Mouse (Mus musculus): ENCODE data around the gene Igsf3. TPM values are rescaled to one million over a fixed set of nuclear protein-coding genes. Genes with fewer than 3 reads are reported as not detected.

Igsf3 gene
- polyA plus RNA-seq, 2 experiments: 1.3 to 3.2 TPM

DNA sequence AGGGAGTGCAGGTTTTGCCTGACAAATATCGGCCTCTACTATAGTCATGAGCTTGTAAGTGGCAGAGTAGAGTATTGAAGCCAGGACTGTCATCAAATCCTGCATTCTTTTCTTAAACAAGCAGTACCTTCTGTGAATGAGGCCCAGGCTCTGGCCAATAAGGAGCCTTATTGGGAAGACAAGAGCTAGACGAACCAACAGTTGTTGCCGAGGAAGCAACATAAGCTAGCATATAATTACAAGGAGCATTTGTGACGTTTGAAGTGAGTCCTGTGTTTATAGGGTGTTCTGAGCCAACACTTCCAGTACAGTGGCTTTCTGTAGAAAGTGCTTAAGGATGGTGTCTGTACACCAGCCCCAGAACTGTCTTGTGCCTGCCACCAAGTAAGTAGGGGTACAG, 5.9 kb downstream of the Igsf3 start:
- Histone ChIP-seq H3K4me2 (ENCODE audit: low read depth) (no peak overlapping the region), H3K9ac (replicated peaks) (no peak overlapping the region), H3K27ac (no peak overlapping the region), H3K4me1 (replicated peaks; ENCODE audit: control insufficient read depth in 2 of 2, insufficient read depth in 2 of 2, low read length in 1 of 2) (peaks cover 0 to 18% of the 10 kb centered on the region in 2 experiments; a peak in 2 of 4 replicates), H3K4me3 (ENCODE audit: insufficient read depth in 1 of 2, low read depth in 2 of 2, low read length in 2 of 2) (no peak overlapping the region), H3K27me3 (ENCODE audit: control insufficient read depth, insufficient read depth, low read length) (no peaks in the 10 kb centered on the region), H3K36me3 (replicated peaks; ENCODE audit: control insufficient read depth, insufficient read depth, low read depth) (no peaks in the 10 kb centered on the region), H3K9me3 (ENCODE audit: control insufficient read depth, low read length) (no peaks in the 10 kb centered on the region)
- DNase-seq (ENCODE audit: low read depth in 3 of 3, low spot score in 3 of 3) (no peak), ATAC-seq (ENCODE audit: insufficient read depth) (no peak)
- WGBS (ENCODE audit: insufficient replicate concordance): 70% methylated on average over 4 of the region's 4 CpGs
- no peak for TF ChIP-seq EP300 (IDR thresholded peaks at IDR 0.05; ENCODE audit: low read depth)
- no peak for TF ChIP-seq CTCF (IDR thresholded peaks at IDR 0.05; ENCODE audit: low read depth)

GRCm38 (mm10) chr3:101386430-101387016, 9.6 kb downstream of the Igsf3 start:
- WGBS (ENCODE audit: insufficient replicate concordance): 56% methylated on average over 8 of the region's 8 CpGs
- H3K27me3 ChIP-seq (ENCODE audit: control insufficient read depth, insufficient read depth, low read length): no peaks in the 10 kb centered on the region
- H3K27ac ChIP-seq: no peak overlapping the region
- H3K4me1 ChIP-seq (replicated peaks; ENCODE audit: control insufficient read depth in 2 of 2, insufficient read depth in 2 of 2, low read length in 1 of 2): 0 out of 4 replicates have a peak, but pooled peaks cover 0 to 2% of the 10 kb centered on the region in 2 experiments
- H3K36me3 ChIP-seq (replicated peaks; ENCODE audit: control insufficient read depth, insufficient read depth, low read depth): no peaks in the 10 kb centered on the region
- TF ChIP-seq EP300 (IDR thresholded peaks at IDR 0.05; ENCODE audit: low read depth) (no peak), CTCF (IDR thresholded peaks at IDR 0.05; ENCODE audit: low read depth) (no peak)
- H3K4me3 ChIP-seq (ENCODE audit: insufficient read depth in 1 of 2, low read depth in 2 of 2, low read length in 2 of 2): no peak overlapping the region
- no peak for ATAC-seq (ENCODE audit: insufficient read depth)
- H3K9ac ChIP-seq (replicated peaks): no peak overlapping the region
- no peaks in the 10 kb centered on the region for H3K9me3 ChIP-seq (ENCODE audit: control insufficient read depth, low read length)
- no peak for DNase-seq (ENCODE audit: low read depth in 3 of 3, low spot score in 3 of 3)
- H3K4me2 ChIP-seq (ENCODE audit: low read depth): no peak overlapping the region

DNA sequence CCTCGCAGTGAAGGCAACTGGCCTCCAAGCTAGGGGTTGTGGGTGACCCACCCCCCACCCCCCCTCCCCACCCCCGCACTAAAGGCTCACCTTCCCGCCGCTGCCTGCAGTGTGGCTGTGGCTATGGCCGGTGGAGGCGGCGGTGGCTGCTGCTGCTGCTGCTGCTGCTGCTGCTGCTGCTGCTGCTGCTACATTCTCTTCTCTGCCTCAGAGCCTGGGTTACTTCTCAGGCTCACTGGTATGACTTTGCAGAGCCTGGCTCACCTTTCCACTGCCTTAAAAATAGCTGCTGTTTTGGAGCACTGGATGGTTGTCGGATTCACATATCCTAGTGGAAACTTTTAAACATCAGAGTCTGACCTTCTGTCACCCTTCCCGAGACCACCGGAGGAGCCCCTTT, 11.0 kb downstream of the Igsf3 start:
- Histone ChIP-seq H3K4me2 (ENCODE audit: low read depth) (no peak overlapping the region), H3K4me3 (ENCODE audit: insufficient read depth in 1 of 2, low read depth in 2 of 2, low read length in 2 of 2) (no peak overlapping the region)
- 27% methylated on average over 10 of the region's 10 CpGs for whole genome bisulfite sequencing (ENCODE audit: insufficient replicate concordance)

DNA sequence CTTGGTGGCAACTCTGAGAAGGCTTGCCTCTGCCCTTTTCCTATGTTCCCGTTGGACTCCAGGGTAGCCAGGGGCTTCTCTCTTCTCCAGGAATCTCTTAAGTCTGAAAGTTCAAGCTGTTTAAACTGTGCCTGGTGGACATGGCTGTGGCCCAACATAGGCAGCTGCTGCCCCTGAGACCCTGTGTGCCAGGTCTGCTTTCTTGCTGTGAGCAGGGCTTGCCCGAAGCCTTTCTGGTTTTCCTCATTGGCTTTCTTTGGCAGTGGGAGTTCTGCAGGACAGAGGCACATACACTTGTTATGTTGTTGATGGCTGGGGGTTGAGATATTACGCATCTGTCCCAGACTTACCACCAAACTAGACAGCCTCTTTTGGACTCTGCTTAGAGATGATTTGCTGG, 12.7 kb downstream of the Igsf3 start:
- WGBS (ENCODE audit: insufficient replicate concordance): 82% methylated on average over 3 of the region's 3 CpGs
- TF ChIP-seq EP300 (IDR thresholded peaks at IDR 0.05; ENCODE audit: low read depth) (no peak), CTCF (IDR thresholded peaks at IDR 0.05; ENCODE audit: low read depth) (no peak)

More for the DNA sequence above, 11.0 kb downstream of the Igsf3 start:
- TF ChIP-seq CTCF (IDR thresholded peaks at IDR 0.05; ENCODE audit: low read depth): no peak
- no peak for TF ChIP-seq EP300 (IDR thresholded peaks at IDR 0.05; ENCODE audit: low read depth)
- DNase-seq (ENCODE audit: low read depth in 3 of 3, low spot score in 3 of 3) (no peak), ATAC-seq (ENCODE audit: insufficient read depth) (no peak)
- Histone ChIP-seq H3K9ac (replicated peaks) (no peak overlapping the region), H3K36me3 (replicated peaks; ENCODE audit: control insufficient read depth, insufficient read depth, low read depth) (no peaks in the 10 kb centered on the region), H3K9me3 (ENCODE audit: control insufficient read depth, low read length) (no peaks in the 10 kb centered on the region), H3K4me1 (replicated peaks; ENCODE audit: control insufficient read depth in 2 of 2, insufficient read depth in 2 of 2, low read length in 1 of 2) (0 out of 4 replicates have a peak, but pooled peaks cover 0 to 2% of the 10 kb centered on the region in 2 experiments), H3K27me3 (ENCODE audit: control insufficient read depth, insufficient read depth, low read length) (no peaks in the 10 kb centered on the region), H3K27ac (no peak overlapping the region)

DNA sequence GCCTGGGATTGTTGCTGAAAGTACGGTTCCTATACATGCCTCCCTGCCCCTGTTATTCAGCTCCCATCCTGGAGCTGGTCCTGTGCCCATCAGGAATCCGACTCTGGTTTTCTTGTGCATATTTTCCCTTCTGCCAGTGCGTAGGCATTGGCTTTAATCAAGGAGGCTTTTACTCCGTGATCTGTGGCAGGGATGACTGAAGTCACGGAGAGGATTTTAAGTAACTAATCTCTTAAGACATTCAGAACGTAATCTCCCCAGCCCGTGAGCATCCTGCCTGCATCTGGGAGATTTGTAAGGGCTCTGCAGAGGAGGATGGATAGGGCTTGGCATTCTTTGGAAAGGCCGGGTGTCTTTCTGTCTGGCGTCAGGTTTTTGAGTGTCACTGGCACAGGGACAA, 13.6 kb downstream of the Igsf3 start:
- Histone ChIP-seq H3K4me3 (ENCODE audit: insufficient read depth in 1 of 2, low read depth in 2 of 2, low read length in 2 of 2) (no peak overlapping the region), H3K36me3 (replicated peaks; ENCODE audit: control insufficient read depth, insufficient read depth, low read depth) (no peaks in the 10 kb centered on the region), H3K4me2 (ENCODE audit: low read depth) (no peak overlapping the region), H3K27ac (no peak overlapping the region), H3K27me3 (ENCODE audit: control insufficient read depth, insufficient read depth, low read length) (no peaks in the 10 kb centered on the region), H3K4me1 (replicated peaks; ENCODE audit: control insufficient read depth in 2 of 2, insufficient read depth in 2 of 2, low read length in 1 of 2) (0 out of 4 replicates have a peak, but pooled peaks cover 0 to 2% of the 10 kb centered on the region in 2 experiments), H3K9me3 (ENCODE audit: control insufficient read depth, low read length) (no peaks in the 10 kb centered on the region), H3K9ac (replicated peaks) (no peak overlapping the region)
- no peak for ATAC-seq (ENCODE audit: insufficient read depth)
- no peak for DNase-seq (ENCODE audit: low read depth in 3 of 3, low spot score in 3 of 3)
- WGBS (ENCODE audit: insufficient replicate concordance): 66% methylated on average over 9 of the region's 9 CpGs
- TF ChIP-seq EP300 (IDR thresholded peaks at IDR 0.05; ENCODE audit: low read depth) (no peak), CTCF (IDR thresholded peaks at IDR 0.05; ENCODE audit: low read depth) (no peak)

More for the DNA sequence above, 12.7 kb downstream of the Igsf3 start:
- no peak overlapping the region for H3K4me2 ChIP-seq (ENCODE audit: low read depth)
- no peak overlapping the region for H3K4me3 ChIP-seq (ENCODE audit: insufficient read depth in 1 of 2, low read depth in 2 of 2, low read length in 2 of 2)
- ATAC-seq (ENCODE audit: insufficient read depth) (no peak), DNase-seq (ENCODE audit: low read depth in 3 of 3, low spot score in 3 of 3) (no peak)
- H3K4me1 ChIP-seq (replicated peaks; ENCODE audit: control insufficient read depth in 2 of 2, insufficient read depth in 2 of 2, low read length in 1 of 2): 0 out of 4 replicates have a peak, but pooled peaks cover 0 to 2% of the 10 kb centered on the region in 2 experiments
- no peak overlapping the region for H3K9ac ChIP-seq (replicated peaks)
- H3K9me3 ChIP-seq (ENCODE audit: control insufficient read depth, low read length): no peaks in the 10 kb centered on the region
- H3K36me3 ChIP-seq (replicated peaks; ENCODE audit: control insufficient read depth, insufficient read depth, low read depth): no peaks in the 10 kb centered on the region
- no peaks in the 10 kb centered on the region for H3K27me3 ChIP-seq (ENCODE audit: control insufficient read depth, insufficient read depth, low read length)
- H3K27ac ChIP-seq: no peak overlapping the region

Data from liver, embryonic 14.5 days (tissue).